Mouse (Mus musculus) neural tube, embryonic 14.5 days (tissue): ENCODE measurements around the gene Rab35. TPM values are rescaled to one million over a fixed set of nuclear protein-coding genes. Genes with fewer than 3 reads are reported as not detected.

Source experiments
- ATAC-seq: fragments of 200-750 bp; cut with Nextera tagmentation; 2 replicates; pipeline ENCODE4 v1.8.0; 2017; ENCODE audit warnings: low read depth, mild to moderate bottlenecking, moderate TSS enrichment, moderate library complexity
- H3K27ac ChIP-seq: fragments of 300-500 bp; sonication (generic); 2 replicates; pipeline ENCODE4 v1.5.1; 2014; ENCODE audit warnings: low read depth, mild to moderate bottlenecking, control low read depth, low read length, moderate library complexity, mixed read lengths
- H3K27me3 ChIP-seq: fragments of 300-500 bp; sonication (generic); 2 replicates; pipeline ENCODE4 v1.6.1; 2014; ENCODE audit warnings: low read length; ENCODE audit not compliant: control insufficient read depth, insufficient read depth
- H3K36me3 ChIP-seq: fragments of 300-500 bp; sonication (generic); 2 replicates; pipeline ENCODE4 v1.6.1; 2014; ENCODE audit warnings: low read length, mixed read lengths; ENCODE audit not compliant: control insufficient read depth, insufficient read depth
- H3K4me1 ChIP-seq: fragments of 300-500 bp; sonication (generic); 2 replicates; pipeline ENCODE4 v1.6.1; 2014; ENCODE audit warnings: low read length; ENCODE audit not compliant: control insufficient read depth, insufficient read depth
- H3K4me2 ChIP-seq: fragments of 300-500 bp; sonication (generic); 2 replicates; pipeline ENCODE4 v1.6.1; 2014; ENCODE audit warnings: mild to moderate bottlenecking, low read depth, low read length, control low read depth
- H3K4me3 ChIP-seq: fragments of 300-500 bp; sonication (generic); 2 replicates; pipeline ENCODE4 v1.5.1; 2014; ENCODE audit warnings: low read depth, low read length, control low read depth, mixed read lengths
- H3K9ac ChIP-seq: fragments of 300-500 bp; sonication (generic); replicated peaks from 2 replicates; pipeline ENCODE4 v1.6.1; 2014; ENCODE audit warnings: low read depth, mild to moderate bottlenecking, control low read depth, low read length, mixed read lengths
- H3K9me3 ChIP-seq: fragments of 300-500 bp; sonication (generic); 2 replicates; pipeline ENCODE4 v1.6.1; 2016; ENCODE audit warnings: low read length; ENCODE audit not compliant: control insufficient read depth
- WGBS: fragments of 180-500 bp; shearing (Covaris S2); extraction: QIAGEN DNeasy Blood & Tissue Kit; methylation state at CpG from one replicate; pipeline ENCODE4 v1.1.7; 2014; 5-methylcytosine and 5-hydroxymethylcytosine counted together
- polyA plus RNA-seq: library from polyadenylated mRNA; unstranded; fragments of >200 nt; fragmentation: Nextera tagmentation; extraction: Ambion mirVana; gene quantifications from 2 replicates; pipeline ENCODE4 v1.2.1, GENCODE M21; 2014

Rab35 gene
- polyA plus RNA-seq, 1 experiment from 2014 or later, result 23.4 TPM

DNA sequence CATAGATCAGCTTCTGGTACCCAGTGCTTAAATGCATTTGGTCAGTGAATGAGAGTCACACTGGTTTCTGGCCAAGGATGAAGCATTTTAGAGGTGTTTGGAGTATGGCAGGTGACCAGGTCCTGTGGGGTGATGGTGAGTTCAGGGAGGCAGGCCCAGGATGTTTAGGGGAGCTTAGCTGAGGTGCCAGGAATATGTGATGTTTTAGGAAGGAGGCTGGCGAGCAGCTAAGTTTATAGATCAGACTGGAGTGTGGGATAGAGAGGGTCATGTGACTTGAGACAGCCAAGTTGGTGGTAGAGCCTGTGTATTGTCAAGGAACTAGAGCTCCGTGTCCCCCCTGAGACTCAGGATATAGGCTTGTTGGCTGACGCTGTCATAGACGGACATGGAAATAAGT lies 1.4 kb downstream of the Rab35 start:
- H3K4me1 ChIP-seq, result peaks cover 30% of the 10 kb centered on the region
- no peak for ATAC-seq
- WGBS, result 55% methylated on average over 4 of the region's 4 CpGs

DNA sequence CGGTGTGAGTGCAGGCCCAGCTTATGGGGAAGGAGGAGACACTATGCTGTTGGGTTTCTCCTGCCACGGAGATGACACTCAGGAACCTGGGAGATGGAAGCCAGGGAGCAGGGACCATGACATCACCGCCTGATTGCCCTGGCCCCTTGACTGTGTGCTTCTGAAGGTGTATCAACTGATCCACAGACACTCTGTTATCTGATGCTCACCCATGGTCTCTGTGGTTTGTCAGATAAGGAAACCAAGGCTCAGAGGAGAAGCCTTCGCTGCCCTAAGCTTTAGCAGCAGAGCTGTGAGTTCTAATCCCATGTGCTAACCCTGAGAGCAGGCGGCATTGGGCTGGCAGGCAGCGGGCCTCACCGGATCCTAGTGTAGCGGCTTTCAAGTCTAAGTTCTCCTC lies 2.3 kb downstream of the Rab35 start:
- H3K4me1 ChIP-seq, result peaks cover 30% of the 10 kb centered on the region
- no peak overlapping the region for H3K4me3 ChIP-seq
- ATAC-seq, result no peak
- no peak overlapping the region for H3K27ac ChIP-seq
- no peaks in the 10 kb centered on the region for H3K27me3 ChIP-seq
- H3K4me2 ChIP-seq, result no peak overlapping the region
- H3K9me3 ChIP-seq, result no peaks in the 10 kb centered on the region
- WGBS, result 93% methylated on average over 8 of the region's 8 CpGs
- peaks cover 4% of the 10 kb centered on the region for H3K36me3 ChIP-seq
- no peak overlapping the region for H3K9ac ChIP-seq

More for the DNA sequence above, 1.4 kb downstream of the Rab35 start:
- Histone ChIP-seq H3K9ac (peak overlapping the region; percentile 89; the same call in 1 of the 2 replicates), H3K27ac (no peak overlapping the region), H3K36me3 (no peaks in the 10 kb centered on the region), H3K27me3 (no peaks in the 10 kb centered on the region), H3K9me3 (no peaks in the 10 kb centered on the region), H3K4me3 (peak overlapping the region; percentile 71), H3K4me2 (peak overlapping the region; percentile 83)

DNA sequence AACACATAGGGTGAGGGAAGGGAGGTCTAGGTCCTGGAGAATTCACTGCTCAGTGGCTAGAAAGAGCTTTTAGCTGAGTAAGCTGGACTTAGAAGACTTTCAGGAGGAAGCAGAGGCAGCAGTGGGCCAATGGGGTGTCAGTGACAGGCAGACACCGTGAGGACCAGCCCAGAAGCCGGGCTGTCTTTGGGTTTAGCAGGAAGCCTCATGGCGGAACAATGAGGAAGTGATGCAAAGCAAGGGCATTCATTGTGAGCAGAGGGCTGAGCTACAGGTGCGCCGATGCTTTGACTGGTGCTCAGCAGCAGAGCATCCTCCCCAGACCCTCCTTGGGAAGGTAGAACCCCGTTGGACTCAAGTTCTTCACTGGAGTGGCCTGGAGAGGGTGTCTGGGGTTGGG lies 3.8 kb downstream of the Rab35 start:
- Histone ChIP-seq H3K9ac (no peak overlapping the region), H3K4me1 (peaks cover 29% of the 10 kb centered on the region), H3K27ac (no peak overlapping the region), H3K36me3 (peaks cover 17% of the 10 kb centered on the region), H3K9me3 (no peaks in the 10 kb centered on the region), H3K27me3 (no peaks in the 10 kb centered on the region), H3K4me3 (no peak overlapping the region), H3K4me2 (no peak overlapping the region)
- WGBS, result 73% methylated on average over 6 of the region's 6 CpGs
- no peak for ATAC-seq

DNA sequence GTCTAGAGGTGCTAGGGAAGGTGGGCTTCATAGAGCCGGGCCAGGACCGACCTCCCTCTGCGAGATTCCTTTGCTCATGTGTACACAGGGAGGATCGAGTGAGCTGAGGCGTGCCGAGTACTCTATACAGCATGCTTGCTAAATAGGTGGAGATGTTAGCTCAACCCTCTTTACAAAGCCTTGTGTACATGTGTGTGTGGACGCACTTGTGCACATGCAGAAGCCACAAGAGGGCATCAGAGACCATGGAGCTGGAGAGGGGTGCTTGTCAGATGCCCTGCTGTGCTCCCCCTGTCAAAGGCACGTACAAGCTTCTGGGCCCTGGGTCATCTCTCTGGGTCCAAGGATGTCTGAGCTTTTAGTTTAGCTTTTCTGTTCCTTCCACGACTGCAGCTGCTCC lies 12.5 kb downstream of the Rab35 start:
- no peak for ATAC-seq
- no peak overlapping the region for H3K4me2 ChIP-seq
- H3K27me3 ChIP-seq, result no peaks in the 10 kb centered on the region
- 92% methylated on average over 9 of the region's 9 CpGs for WGBS
- H3K36me3 ChIP-seq, result peaks cover 66% of the 10 kb centered on the region
- no peak overlapping the region for H3K4me3 ChIP-seq
- no peak overlapping the region for H3K27ac ChIP-seq
- H3K9me3 ChIP-seq, result no peaks in the 10 kb centered on the region
- no peak overlapping the region for H3K9ac ChIP-seq
- H3K4me1 ChIP-seq, result no peaks in the 10 kb centered on the region

DNA sequence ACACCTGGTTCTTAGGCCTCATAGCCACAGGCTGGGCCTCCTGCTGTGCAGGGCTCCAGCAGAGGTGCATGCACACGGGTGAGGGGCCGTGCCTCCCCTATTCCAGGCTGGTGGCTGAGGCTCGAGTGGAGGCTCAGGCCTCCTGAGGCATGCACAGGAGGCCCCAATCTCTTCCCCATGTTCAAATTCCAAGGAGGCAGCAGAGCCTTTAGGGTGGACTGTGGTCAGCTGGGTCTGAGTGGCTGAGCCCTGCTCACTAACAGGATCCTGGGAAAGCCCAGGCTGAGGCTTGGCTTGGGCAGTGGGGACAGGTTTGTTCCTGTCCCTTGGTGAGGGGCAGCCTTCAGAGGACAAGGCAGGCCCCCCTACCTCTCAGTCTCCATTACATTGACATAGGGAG lies 17.2 kb downstream of the Rab35 start:
- H3K27me3 ChIP-seq, result no peaks in the 10 kb centered on the region
- H3K4me2 ChIP-seq, result no peak overlapping the region
- peaks cover 40% of the 10 kb centered on the region for H3K36me3 ChIP-seq
- H3K9ac ChIP-seq, result no peak overlapping the region
- 65% methylated on average over 3 of the region's 3 CpGs for WGBS
- peaks cover 8% of the 10 kb centered on the region for H3K4me1 ChIP-seq
- no peaks in the 10 kb centered on the region for H3K9me3 ChIP-seq
- H3K27ac ChIP-seq, result no peak overlapping the region
- no peak for ATAC-seq
- no peak overlapping the region for H3K4me3 ChIP-seq

DNA sequence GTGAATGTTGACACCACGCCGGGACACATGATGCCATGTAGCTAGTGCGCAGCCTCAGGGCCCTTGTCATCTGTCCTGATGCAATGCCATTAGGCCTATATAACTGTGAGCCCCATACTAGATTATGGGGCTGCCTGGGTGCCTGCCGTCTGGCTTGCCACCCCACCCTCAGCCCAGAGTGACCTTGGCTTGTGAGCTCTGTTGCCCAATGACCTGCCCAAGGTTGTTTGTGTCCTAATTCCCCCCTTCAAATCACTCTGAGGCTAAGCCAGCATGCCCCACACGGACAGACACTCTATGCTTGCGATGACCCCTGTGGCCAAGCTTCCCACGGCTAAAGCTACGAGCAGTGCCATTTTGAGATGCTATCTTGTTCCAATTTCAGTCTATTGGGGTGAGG lies 18.0 kb downstream of the Rab35 start:
- ATAC-seq, result no peak
- H3K4me3 ChIP-seq, result no peak overlapping the region
- peaks cover 8% of the 10 kb centered on the region for H3K4me1 ChIP-seq
- H3K27ac ChIP-seq, result no peak overlapping the region
- peaks cover 33% of the 10 kb centered on the region for H3K36me3 ChIP-seq
- H3K9ac ChIP-seq, result no peak overlapping the region
- H3K4me2 ChIP-seq, result no peak overlapping the region
- no peaks in the 10 kb centered on the region for H3K9me3 ChIP-seq
- 91% methylated on average over 8 of the region's 8 CpGs for WGBS
- no peaks in the 10 kb centered on the region for H3K27me3 ChIP-seq

DNA sequence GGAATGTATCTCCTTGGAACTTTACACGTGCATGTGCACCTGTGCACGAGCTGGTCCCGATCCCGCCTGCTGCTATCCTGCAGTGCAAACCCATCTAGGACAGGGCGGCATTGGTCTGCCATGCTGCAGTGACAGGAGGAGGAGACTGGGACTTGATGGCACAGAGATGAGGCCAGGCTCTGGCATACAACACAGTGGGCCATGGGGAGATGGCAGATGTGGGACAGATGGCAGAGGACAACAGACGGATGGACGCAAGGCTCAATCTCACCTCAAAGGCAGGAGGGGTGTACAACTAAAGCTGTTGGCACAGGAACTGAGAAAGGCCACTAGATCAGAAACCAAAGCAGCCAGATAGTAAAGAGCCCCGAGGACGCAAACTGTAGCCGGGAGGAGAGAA lies 19.2 kb downstream of the Rab35 start:
- WGBS, result 92% methylated on average over 10 of the region's 10 CpGs
- Histone ChIP-seq H3K9me3 (no peaks in the 10 kb centered on the region), H3K4me3 (no peak overlapping the region), H3K9ac (no peak overlapping the region), H3K4me1 (peaks cover 8% of the 10 kb centered on the region), H3K27ac (no peak overlapping the region), H3K4me2 (no peak overlapping the region), H3K36me3 (peaks cover 23% of the 10 kb centered on the region), H3K27me3 (no peaks in the 10 kb centered on the region)
- ATAC-seq, result no peak

DNA sequence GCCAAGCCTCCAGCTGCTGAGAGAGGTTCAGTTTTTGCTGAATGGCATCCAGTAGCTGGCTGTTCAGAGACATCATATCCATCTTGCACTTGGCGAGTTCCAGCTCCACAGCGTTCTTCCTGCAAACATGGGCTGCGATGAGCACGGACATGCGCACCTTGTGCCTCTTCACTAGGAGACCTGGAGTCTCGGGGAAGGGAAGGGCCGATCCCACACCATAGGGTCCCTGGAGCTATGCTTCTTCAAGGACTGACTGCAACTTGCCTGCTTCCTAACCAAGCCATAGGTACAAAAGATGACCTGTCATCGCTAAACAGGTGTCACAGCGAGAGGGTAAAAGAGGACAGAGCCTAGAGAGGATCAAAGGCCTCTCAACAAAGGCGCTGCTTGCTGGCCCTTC lies 20.1 kb downstream of the Rab35 start:
- no peak for ATAC-seq
- Histone ChIP-seq H3K36me3 (peaks cover 13% of the 10 kb centered on the region), H3K27me3 (no peaks in the 10 kb centered on the region), H3K9ac (no peak overlapping the region), H3K9me3 (no peaks in the 10 kb centered on the region), H3K4me2 (0 out of 2 replicates have a peak overlapping the region, but pooled peaks have one; percentile 69), H3K4me1 (peaks cover 8% of the 10 kb centered on the region), H3K4me3 (no peak overlapping the region), H3K27ac (no peak overlapping the region)
- WGBS, result 90% methylated on average over 10 of the region's 10 CpGs

DNA sequence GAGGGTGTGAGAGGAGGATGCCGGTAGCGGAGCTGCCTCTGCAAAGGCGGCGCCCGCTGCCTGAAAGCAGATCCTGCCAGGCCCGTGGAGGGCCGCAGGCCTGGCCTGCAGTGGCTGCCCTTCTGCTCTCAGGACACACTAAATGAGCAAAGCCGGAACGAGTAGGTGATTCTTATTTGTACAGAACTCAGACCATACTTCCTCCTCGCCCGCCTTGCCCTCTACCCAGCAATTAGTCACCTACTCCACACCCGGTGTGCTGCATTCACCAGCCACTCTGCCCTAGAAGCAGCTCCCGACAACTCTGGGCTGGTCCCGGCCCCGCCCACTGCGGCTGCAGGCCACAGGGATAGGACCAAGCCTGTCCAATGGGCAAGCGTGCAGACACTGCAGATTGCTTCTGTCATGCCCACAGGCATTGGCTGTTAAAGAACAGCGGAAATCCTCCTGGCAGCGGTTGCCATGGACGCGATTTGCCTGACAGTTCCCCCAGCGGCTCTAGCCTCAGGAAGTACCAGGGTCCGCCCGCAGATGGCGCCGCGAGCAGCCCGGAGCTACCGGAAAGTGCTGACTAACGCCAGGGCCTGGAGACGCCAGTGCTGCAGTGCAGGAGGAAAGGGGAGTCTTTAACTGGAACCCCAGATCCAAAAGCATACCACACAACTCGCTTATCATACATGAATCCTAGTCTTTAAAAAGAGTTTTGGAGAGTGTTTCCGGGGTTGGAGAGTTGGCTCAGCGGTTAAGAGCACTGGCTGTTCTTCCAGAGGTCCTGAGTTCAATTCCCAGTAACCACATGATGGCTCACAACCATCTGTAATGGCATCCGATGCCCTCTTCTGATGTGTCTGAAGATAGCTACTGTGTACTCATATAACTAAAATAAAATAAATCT lies 21.2 kb downstream of the Rab35 start:
- Histone ChIP-seq H3K4me1 (peaks cover 8% of the 10 kb centered on the region), H3K4me2 (peak overlapping the region; percentile 69), H3K27me3 (no peaks in the 10 kb centered on the region), H3K27ac (peak overlapping the region; percentile 73; the same call in 1 of the 2 replicates), H3K36me3 (peaks cover 11% of the 10 kb centered on the region), H3K9ac (peak overlapping the region; percentile 51), H3K4me3 (peak overlapping the region; percentile 32), H3K9me3 (no peaks in the 10 kb centered on the region)
- ATAC-seq, result peak; percentile 100
- WGBS, result 3% methylated on average over 35 of the region's 35 CpGs
